Mouse (Mus musculus): ENCODE measurements at regions not wholly inside any gene's neighbourhood (a gene's known extent, or its start where the extent isn't known, plus 50 kb on each side); places are given as distances from the start of the nearest gene placed in this dataset.

DNA sequence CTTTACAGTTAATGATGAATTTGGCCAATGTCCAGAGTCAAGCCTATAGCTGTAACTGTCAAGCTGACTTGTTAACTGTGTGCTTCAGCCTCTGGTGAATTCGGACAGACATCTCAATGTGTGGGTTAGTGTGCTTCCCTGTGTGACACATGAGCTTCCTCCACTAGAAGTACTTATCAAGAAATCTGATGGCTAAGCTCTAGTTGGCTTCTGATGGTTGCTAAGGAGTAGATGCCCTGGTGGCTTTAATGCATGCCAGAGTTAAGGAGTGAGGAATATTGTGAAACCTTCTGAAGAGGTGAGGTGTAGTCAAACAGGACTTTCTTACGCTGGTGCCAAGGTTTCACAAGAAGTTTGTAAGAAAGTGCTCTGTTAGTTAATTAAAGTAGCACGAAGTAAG is 208.1 kb upstream of the Tet2 start:
- 73% methylated on average over 3 of the region's 3 CpGs for WGBS
- no peaks in the 10 kb centered on the region for H3K9me3 ChIP-seq (ENCODE audit: control insufficient read depth, low read length)
- ATAC-seq (ENCODE audit: low FRiP score, low TSS enrichment): no peak

DNA sequence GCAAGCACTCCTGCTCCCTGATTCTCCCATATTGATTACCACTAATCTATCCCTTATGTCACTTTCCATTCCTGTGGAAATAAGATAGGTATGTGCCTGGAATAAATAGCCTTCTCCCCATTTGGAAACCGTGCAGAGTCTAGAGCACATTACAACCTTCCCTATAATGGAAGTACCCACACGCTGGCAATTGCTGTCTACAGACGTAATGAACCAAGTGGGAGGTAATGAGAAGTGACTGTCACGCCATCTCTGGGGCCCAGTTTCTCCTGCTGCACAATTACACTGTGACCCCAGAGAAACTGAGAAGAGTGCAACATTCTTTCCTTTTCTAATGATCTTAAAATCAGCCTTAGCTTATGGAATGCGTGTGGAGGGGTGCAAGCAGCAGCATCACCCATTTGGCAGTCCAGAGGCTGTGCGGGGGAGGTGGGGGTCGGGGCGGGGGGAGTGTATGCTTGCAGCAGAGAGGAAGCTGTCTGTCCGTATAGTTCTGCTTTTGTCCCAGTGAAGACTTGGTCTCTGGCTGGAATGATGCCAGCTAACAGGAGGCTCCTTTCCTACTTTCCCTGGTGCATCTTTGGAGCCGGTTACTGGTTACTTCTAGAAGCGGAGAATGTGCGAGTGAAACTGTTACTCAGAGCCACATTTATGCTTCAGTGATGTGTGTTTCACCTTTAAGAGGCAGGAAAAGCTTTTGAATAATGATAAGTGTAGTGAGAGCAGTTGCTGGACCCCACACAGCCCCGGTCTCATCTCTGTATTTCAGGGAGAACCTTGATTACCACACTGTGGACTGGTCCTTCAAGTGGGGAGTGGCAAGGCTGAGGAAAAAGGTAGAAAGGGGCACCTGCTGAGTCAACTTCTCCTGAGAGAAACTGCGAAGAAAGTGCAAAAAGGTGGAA is 209.3 kb upstream of the Tet2 start:
- Histone ChIP-seq H3K4me2 (replicated peaks; ENCODE audit: low read depth, low read length) (no peak overlapping the region), H3K9ac (ENCODE audit: low read depth, low read length) (no peak overlapping the region), H3K4me1 (ENCODE audit: control insufficient read depth, insufficient read depth, low read length) (peaks cover 39% of the 10 kb centered on the region), H3K27ac (ENCODE audit: low read depth, low read length) (0 out of 2 replicates have a peak overlapping the region, but pooled peaks have one; percentile 24), H3K27me3 (ENCODE audit: control insufficient read depth, insufficient read depth, low read length) (no peaks in the 10 kb centered on the region), H3K9me3 (ENCODE audit: control insufficient read depth, low read length) (no peaks in the 10 kb centered on the region), H3K4me3 (ENCODE audit: low read length) (no peak overlapping the region), H3K36me3 (ENCODE audit: control insufficient read depth, insufficient read depth, low read length) (no peaks in the 10 kb centered on the region)
- peak; percentile 17; the same call in 1 of the 2 replicates for ATAC-seq (ENCODE audit: low FRiP score, low TSS enrichment)
- 17% methylated on average over 14 of the region's 14 CpGs for WGBS

More for the DNA sequence above, 208.1 kb upstream of the Tet2 start:
- Histone ChIP-seq H3K4me1 (ENCODE audit: control insufficient read depth, insufficient read depth, low read length) (peaks cover 31% of the 10 kb centered on the region), H3K4me2 (replicated peaks; ENCODE audit: low read depth, low read length) (no peak overlapping the region), H3K9ac (ENCODE audit: low read depth, low read length) (no peak overlapping the region), H3K27ac (ENCODE audit: low read depth, low read length) (no peak overlapping the region), H3K27me3 (ENCODE audit: control insufficient read depth, insufficient read depth, low read length) (no peaks in the 10 kb centered on the region), H3K4me3 (ENCODE audit: low read length) (no peak overlapping the region), H3K36me3 (ENCODE audit: control insufficient read depth, insufficient read depth, low read length) (no peaks in the 10 kb centered on the region)

DNA sequence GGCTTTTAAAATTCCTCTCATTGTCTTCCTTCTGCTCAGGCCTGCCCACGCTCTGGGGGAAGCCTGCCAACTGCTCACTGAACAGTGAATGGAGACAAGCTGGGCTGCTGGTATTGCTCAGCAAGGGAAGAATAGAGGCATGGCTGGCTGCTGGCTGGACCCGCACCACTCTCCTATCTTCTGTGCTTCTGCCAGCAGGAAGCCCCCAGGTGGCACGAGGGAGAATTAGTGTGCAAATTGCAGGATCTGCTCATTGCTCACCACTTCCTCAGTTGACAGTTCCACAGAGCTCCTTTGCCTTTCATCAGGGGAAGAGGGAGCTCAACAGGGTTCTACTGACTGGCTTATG is 209.9 kb upstream of the Tet2 start:
- Histone ChIP-seq H3K36me3 (ENCODE audit: control insufficient read depth, insufficient read depth, low read length) (no peaks in the 10 kb centered on the region), H3K9ac (ENCODE audit: low read depth, low read length) (peak overlapping the region; percentile 28; the same call in 1 of the 2 replicates), H3K27ac (ENCODE audit: low read depth, low read length) (no peak overlapping the region), H3K27me3 (ENCODE audit: control insufficient read depth, insufficient read depth, low read length) (no peaks in the 10 kb centered on the region), H3K4me2 (replicated peaks; ENCODE audit: low read depth, low read length) (no peak overlapping the region), H3K4me3 (ENCODE audit: low read length) (no peak overlapping the region), H3K4me1 (ENCODE audit: control insufficient read depth, insufficient read depth, low read length) (peaks cover 39% of the 10 kb centered on the region), H3K9me3 (ENCODE audit: control insufficient read depth, low read length) (no peaks in the 10 kb centered on the region)
- peak; percentile 52; the same call in 1 of the 2 replicates for ATAC-seq (ENCODE audit: low FRiP score, low TSS enrichment)
- 8% methylated on average over 3 of the region's 3 CpGs for WGBS

DNA sequence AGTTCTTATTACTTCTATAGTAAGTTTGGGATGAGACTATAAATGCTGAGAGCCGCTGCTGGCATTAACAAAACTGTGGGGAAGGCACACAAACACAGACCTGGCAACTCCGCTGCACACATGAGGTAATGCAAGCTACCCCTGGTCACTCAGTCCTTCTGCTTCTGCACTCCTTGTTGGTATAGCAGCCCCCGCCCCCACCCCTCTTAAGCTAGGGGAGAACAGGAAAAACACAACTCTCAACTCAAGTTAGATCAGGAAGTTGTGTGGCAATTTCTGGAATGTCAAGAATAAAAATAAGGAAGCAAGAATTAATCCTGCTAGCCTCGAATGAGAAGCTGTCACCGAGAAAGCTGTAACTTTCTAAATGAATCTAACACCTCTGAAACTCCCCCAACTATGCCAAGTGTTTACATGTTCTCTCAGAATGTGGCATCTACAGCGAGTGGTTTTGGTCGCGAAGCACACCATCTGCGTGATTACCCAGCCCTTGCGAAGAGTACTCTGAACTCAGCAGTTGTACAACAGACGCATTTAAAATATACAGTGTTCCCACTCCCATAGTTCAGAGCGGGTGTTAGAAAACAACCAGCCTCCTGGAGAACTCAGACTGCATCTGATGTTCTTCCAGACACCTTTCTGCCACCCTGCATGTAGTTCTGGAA is 212.9 kb upstream of the Tet2 start:
- H3K4me1 ChIP-seq (ENCODE audit: control insufficient read depth, insufficient read depth, low read length): peaks cover 30% of the 10 kb centered on the region
- WGBS: 49% methylated on average over 12 of the region's 12 CpGs
- no peak overlapping the region for H3K4me3 ChIP-seq (ENCODE audit: low read length)
- H3K27me3 ChIP-seq (ENCODE audit: control insufficient read depth, insufficient read depth, low read length): no peaks in the 10 kb centered on the region
- ATAC-seq (ENCODE audit: low FRiP score, low TSS enrichment): no peak
- H3K4me2 ChIP-seq (replicated peaks; ENCODE audit: low read depth, low read length): 0 out of 2 replicates have a peak overlapping the region, but pooled peaks have one; percentile 12
- no peaks in the 10 kb centered on the region for H3K9me3 ChIP-seq (ENCODE audit: control insufficient read depth, low read length)
- H3K27ac ChIP-seq (ENCODE audit: low read depth, low read length): no peak overlapping the region
- no peak overlapping the region for H3K9ac ChIP-seq (ENCODE audit: low read depth, low read length)
- no peaks in the 10 kb centered on the region for H3K36me3 ChIP-seq (ENCODE audit: control insufficient read depth, insufficient read depth, low read length)

DNA sequence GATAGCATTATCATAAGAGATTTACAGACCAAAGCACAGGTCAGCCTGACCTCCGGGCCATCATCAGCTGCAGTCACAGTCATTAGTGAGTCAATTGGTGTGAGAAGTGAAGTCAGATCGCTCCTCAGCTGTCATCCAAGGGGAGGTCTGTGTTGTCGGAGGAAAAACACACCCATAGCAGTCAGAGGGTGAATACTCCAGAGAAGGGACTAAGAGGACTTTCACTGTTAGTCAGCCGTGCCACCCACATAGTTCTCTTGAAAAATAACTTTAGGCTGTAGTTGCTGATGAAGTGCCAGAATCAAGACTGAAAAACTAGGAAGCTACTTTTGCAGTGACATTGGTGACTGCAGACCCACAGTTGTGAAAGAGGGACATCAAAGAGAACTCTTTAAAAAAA is 213.5 kb upstream of the Tet2 start:
- Histone ChIP-seq H3K36me3 (ENCODE audit: control insufficient read depth, insufficient read depth, low read length) (no peaks in the 10 kb centered on the region), H3K9me3 (ENCODE audit: control insufficient read depth, low read length) (no peaks in the 10 kb centered on the region), H3K4me2 (replicated peaks; ENCODE audit: low read depth, low read length) (0 out of 2 replicates have a peak overlapping the region, but pooled peaks have one; percentile 12), H3K27me3 (ENCODE audit: control insufficient read depth, insufficient read depth, low read length) (no peaks in the 10 kb centered on the region), H3K27ac (ENCODE audit: low read depth, low read length) (no peak overlapping the region), H3K4me3 (ENCODE audit: low read length) (no peak overlapping the region), H3K4me1 (ENCODE audit: control insufficient read depth, insufficient read depth, low read length) (peaks cover 28% of the 10 kb centered on the region), H3K9ac (ENCODE audit: low read depth, low read length) (no peak overlapping the region)
- ATAC-seq (ENCODE audit: low FRiP score, low TSS enrichment): no peak
- WGBS: 4% methylated on average over 4 of the region's 4 CpGs

DNA sequence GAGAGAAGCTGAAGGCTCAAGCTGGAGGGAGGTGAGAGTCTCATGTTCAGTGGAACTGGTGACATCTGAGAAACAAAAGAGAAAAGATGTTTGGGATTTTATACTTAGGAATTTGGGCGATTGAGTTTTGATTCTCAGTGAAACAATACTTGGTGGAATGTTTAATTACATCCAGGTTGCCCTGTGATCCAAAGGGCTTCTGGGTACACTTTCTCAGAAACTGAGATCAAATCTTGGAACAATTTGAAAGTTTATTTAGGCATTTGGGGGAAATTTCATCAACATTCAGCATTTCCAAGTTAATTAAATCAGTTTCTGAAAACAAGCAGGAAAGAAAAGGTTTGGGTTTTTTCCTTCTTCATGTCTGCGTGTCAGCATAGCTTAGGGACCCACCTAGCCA is 214.7 kb upstream of the Tet2 start:
- Histone ChIP-seq H3K4me3 (ENCODE audit: low read length) (no peak overlapping the region), H3K9me3 (ENCODE audit: control insufficient read depth, low read length) (no peaks in the 10 kb centered on the region), H3K4me2 (replicated peaks; ENCODE audit: low read depth, low read length) (no peak overlapping the region), H3K27me3 (ENCODE audit: control insufficient read depth, insufficient read depth, low read length) (no peaks in the 10 kb centered on the region), H3K27ac (ENCODE audit: low read depth, low read length) (no peak overlapping the region), H3K9ac (ENCODE audit: low read depth, low read length) (no peak overlapping the region), H3K4me1 (ENCODE audit: control insufficient read depth, insufficient read depth, low read length) (peaks cover 18% of the 10 kb centered on the region), H3K36me3 (ENCODE audit: control insufficient read depth, insufficient read depth, low read length) (no peaks in the 10 kb centered on the region)
- 84% methylated on average over 2 of the region's 2 CpGs for WGBS
- no peak for ATAC-seq (ENCODE audit: low FRiP score, low TSS enrichment)

DNA sequence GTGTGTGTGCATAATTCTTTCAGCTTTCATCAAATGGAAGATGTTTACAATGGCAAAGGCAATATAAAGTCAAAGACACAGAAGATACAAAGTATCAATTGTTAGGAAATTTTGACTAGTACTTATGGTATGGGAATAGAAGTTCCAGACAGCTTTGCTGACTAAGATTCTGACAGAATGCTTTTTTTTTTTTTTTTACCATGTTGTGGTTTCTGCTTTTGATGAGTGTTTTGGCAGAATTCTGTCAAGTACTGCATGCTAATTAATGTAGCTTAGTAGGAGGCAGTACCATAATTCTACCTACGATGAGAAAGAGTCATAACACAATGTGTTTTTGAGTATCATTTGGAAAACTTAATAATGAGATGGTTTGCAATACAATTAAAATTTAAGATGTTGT is 215.3 kb upstream of the Tet2 start:
- Histone ChIP-seq H3K9me3 (ENCODE audit: control insufficient read depth, low read length) (no peaks in the 10 kb centered on the region), H3K36me3 (ENCODE audit: control insufficient read depth, insufficient read depth, low read length) (no peaks in the 10 kb centered on the region), H3K9ac (ENCODE audit: low read depth, low read length) (no peak overlapping the region), H3K4me2 (replicated peaks; ENCODE audit: low read depth, low read length) (no peak overlapping the region), H3K27ac (ENCODE audit: low read depth, low read length) (no peak overlapping the region), H3K4me1 (ENCODE audit: control insufficient read depth, insufficient read depth, low read length) (peaks cover 12% of the 10 kb centered on the region; the same call in 1 of the 2 replicates), H3K27me3 (ENCODE audit: control insufficient read depth, insufficient read depth, low read length) (no peaks in the 10 kb centered on the region), H3K4me3 (ENCODE audit: low read length) (no peak overlapping the region)
- 90% methylated on average over 1 of the region's 1 CpGs for WGBS
- no peak for ATAC-seq (ENCODE audit: low FRiP score, low TSS enrichment)

DNA sequence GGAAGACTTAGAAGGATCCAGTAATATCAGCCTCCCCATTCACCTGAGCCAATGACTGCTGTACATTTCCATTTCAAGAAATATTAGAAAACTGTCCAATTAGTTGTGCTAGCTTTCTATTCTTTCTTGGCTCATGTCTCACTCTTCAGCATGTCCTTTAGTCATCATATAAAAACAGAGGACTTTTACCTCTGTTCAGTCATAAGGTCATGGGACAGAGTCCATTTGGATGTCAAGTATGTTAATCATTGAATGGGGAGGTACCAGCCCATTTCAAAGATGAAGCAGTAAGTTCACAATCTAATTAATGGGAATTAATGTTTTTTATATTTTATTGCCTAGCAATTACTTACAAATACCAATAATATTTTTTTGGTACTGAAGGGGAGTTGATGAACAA is 218.8 kb upstream of the Tet2 start:
- H3K4me2 ChIP-seq (replicated peaks; ENCODE audit: low read depth, low read length): no peak overlapping the region

DNA sequence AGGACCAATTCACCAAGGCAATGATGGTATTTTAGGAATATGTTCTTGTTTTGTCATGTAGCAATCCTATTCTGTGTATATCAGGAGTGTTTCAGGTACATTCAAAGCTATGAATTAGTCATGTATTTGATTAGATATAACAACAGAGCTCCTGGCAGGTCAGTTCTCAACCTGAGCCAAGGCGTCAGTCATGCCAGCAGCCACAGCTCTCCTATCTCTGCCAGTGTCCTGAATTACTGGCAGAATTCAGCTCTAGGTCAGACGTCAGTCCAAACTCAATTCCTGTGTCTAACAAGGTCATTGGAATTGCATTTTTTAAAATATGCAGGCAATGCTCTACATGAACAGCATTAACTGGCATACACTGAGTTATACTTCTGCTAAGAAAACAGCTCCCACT is 228.6 kb upstream of the Tet2 start:
- H3K4me2 ChIP-seq (replicated peaks; ENCODE audit: low read depth, low read length): no peak overlapping the region
- WGBS: 84% methylated on average over 2 of the region's 2 CpGs
- H3K4me1 ChIP-seq (ENCODE audit: control insufficient read depth, insufficient read depth, low read length): no peaks in the 10 kb centered on the region
- no peak overlapping the region for H3K27ac ChIP-seq (ENCODE audit: low read depth, low read length)
- no peak for ATAC-seq (ENCODE audit: low FRiP score, low TSS enrichment)
- no peaks in the 10 kb centered on the region for H3K9me3 ChIP-seq (ENCODE audit: control insufficient read depth, low read length)
- no peak overlapping the region for H3K4me3 ChIP-seq (ENCODE audit: low read length)
- H3K9ac ChIP-seq (ENCODE audit: low read depth, low read length): no peak overlapping the region
- H3K27me3 ChIP-seq (ENCODE audit: control insufficient read depth, insufficient read depth, low read length): no peaks in the 10 kb centered on the region
- no peaks in the 10 kb centered on the region for H3K36me3 ChIP-seq (ENCODE audit: control insufficient read depth, insufficient read depth, low read length)

More for the DNA sequence above, 218.8 kb upstream of the Tet2 start:
- no peak for ATAC-seq (ENCODE audit: low FRiP score, low TSS enrichment)
- Histone ChIP-seq H3K9me3 (ENCODE audit: control insufficient read depth, low read length) (no peaks in the 10 kb centered on the region), H3K4me1 (ENCODE audit: control insufficient read depth, insufficient read depth, low read length) (0 out of 2 replicates have a peak, but pooled peaks cover under 1% of the 10 kb centered on the region), H3K9ac (ENCODE audit: low read depth, low read length) (no peak overlapping the region), H3K27ac (ENCODE audit: low read depth, low read length) (no peak overlapping the region), H3K36me3 (ENCODE audit: control insufficient read depth, insufficient read depth, low read length) (no peaks in the 10 kb centered on the region), H3K4me3 (ENCODE audit: low read length) (no peak overlapping the region), H3K27me3 (ENCODE audit: control insufficient read depth, insufficient read depth, low read length) (no peaks in the 10 kb centered on the region)

All from kidney, embryonic 14.5 days (tissue).